Mouse (Mus musculus) bone marrow, adult 2 months (tissue): ENCODE data around the gene Hps1.

Experiments used
- CTCF ChIP-seq: fragments of 200-500 bp; IDR thresholded peaks from 2 replicates; pipeline ENCODE4 v1.5.1; 2011; ENCODE audit warnings: low read length, control low read depth; ENCODE audit not compliant: control insufficient read depth, insufficient read depth
- POLR2A ChIP-seq: fragments of 200-500 bp; IDR thresholded peaks from 2 replicates; pipeline ENCODE4 v1.6.1; 2011; ENCODE audit warnings: low read depth, mild to moderate bottlenecking, control low read depth, low read length, borderline replicate concordance; ENCODE audit not compliant: control insufficient read depth

DNA sequence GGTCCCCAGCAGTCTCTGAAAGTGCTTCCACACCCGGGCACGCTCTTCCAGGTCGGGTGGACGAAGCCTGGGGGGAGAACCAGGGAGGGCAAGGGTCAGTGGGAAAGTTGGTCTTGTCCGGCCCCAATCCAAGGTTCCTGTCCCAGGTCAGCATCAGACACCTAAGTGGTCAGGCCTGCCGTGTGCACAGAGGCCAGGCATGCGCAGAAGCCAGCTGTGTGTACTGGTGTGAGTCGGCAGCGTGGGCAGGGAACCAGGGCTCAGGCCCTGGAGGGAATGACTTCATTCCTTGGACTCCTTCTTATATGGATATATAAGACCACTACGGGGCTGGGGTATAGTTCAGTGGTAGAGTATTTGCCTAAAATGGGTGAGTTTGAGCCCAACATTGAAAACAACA is 10.1 kb downstream of the Hps1 start:
- TF ChIP-seq POLR2A = no peak
- TF ChIP-seq CTCF = no peak
